Comparison of ENCODE assay signal across 10 mouse cellular contexts in the genomic region with DNA sequence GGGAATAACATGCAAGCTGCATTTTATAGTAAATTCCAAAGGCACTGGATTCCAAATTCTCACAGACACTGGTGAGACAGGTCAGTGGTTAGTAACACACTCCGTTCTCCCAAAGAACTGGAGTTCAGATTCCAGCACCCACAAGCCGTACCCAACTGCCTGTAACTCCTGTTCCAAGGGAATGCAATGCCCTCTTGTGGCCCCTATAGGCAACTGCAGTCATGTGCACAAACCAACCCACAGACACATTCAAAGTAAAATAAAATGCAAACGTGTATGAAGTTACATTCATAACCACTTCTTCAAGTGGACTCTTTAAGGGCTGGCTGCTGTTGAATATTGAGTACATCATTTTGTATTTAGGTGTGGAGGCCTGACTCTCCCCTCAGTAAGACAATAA.
DNase-seq lines count a peak whose midpoint lies in the region; ATAC-seq and TF ChIP-seq lines count a peak whose summit lies in the region.
"Had no signal": no experiment of that assay in that cellular context is flagged by ENCODE, and none has a peak within 500 bp of the region (broad histone marks: within the 10 kb centered on the region; RNA-seq: fewer than 3 reads in every experiment).

No protein-coding gene starts in this region.

- H3K4me2 ChIP-seq in intestine, embryonic 16.5 days (ENCODE audit: low read depth, low read length) = no peak overlapping the region
- H3K4me2 ChIP-seq: heart, embryonic 13.5 days had no signal

- TF ChIP-seq CTCF in kidney, adult 2 months (conservative IDR thresholded peaks at IDR 0.05; ENCODE audit: insufficient read depth, insufficient read length, low read depth, low read length) = peak; percentile 47
- TF ChIP-seq CTCF in bone marrow, adult 2 months (IDR thresholded peaks at IDR 0.05; ENCODE audit: control insufficient read depth, insufficient read depth, low read length) = peak; percentile 29; the same call in 1 of the 2 replicates

- no peak overlapping the region for H3K9ac ChIP-seq in intestine, embryonic 16.5 days (ENCODE audit: low read depth, low read length)
- H3K9ac ChIP-seq: heart, embryonic 13.5 days had no signal

- no peak for DNase-seq in kidney, adult 2 months
- no peak for DNase-seq in kidney, postnatal 25 days
- DNase-seq in thymus, postnatal 25 days = peak; percentile 13
- DNase-seq in thymus, postnatal 14 days = no peak
- no peak for DNase-seq in neural tube, embryonic 10.5 days (ENCODE audit: extremely low spot score, low spot score)
- DNase-seq: cerebellum, postnatal 14 days had no signal

- H3K36me3 ChIP-seq in kidney, adult 2 months (ENCODE audit: control insufficient read depth, insufficient read depth, low read length) = no peaks in the 10 kb centered on the region
- H3K36me3 ChIP-seq in intestine, embryonic 16.5 days (ENCODE audit: control insufficient read depth, insufficient read depth, low read length) = no peaks in the 10 kb centered on the region
- H3K36me3 ChIP-seq: heart, embryonic 13.5 days had no signal

- no peaks in the 10 kb centered on the region for H3K9me3 ChIP-seq in intestine, embryonic 16.5 days (ENCODE audit: control insufficient read depth, low read length)

- ATAC-seq in intestine, embryonic 16.5 days = no peak
- ATAC-seq: hindbrain, embryonic 16.5 days had no signal

- H3K4me1 ChIP-seq in kidney, adult 2 months (ENCODE audit: control insufficient read depth, insufficient read depth, low read length) = no peaks in the 10 kb centered on the region
- H3K4me1 ChIP-seq in bone marrow, adult 2 months (ENCODE audit: control insufficient read depth, insufficient read depth, low read length) = no peaks in the 10 kb centered on the region
- 0 out of 2 replicates have a peak, but pooled peaks cover 4% of the 10 kb centered on the region for H3K4me1 ChIP-seq in intestine, embryonic 16.5 days (ENCODE audit: control insufficient read depth, insufficient read depth, low read length)

- WGBS in kidney, adult 2 months = 98% methylated on average over 3 of the region's 3 CpGs
- 85% methylated on average over 3 of the region's 3 CpGs for WGBS in bone marrow, adult 2 months
- WGBS in intestine, embryonic 16.5 days = 90% methylated on average over 3 of the region's 3 CpGs

- TF ChIP-seq POLR2A in kidney, adult 2 months (IDR thresholded peaks at IDR 0.05; ENCODE audit: low read depth, low read length) = no peak
- no peak for TF ChIP-seq POLR2A in bone marrow, adult 2 months (IDR thresholded peaks at IDR 0.05; ENCODE audit: borderline replicate concordance, control insufficient read depth, low read depth, low read length)

- no peak overlapping the region for H3K27ac ChIP-seq in kidney, adult 2 months (ENCODE audit: insufficient read depth, low read depth, low read length)
- no peak overlapping the region for H3K27ac ChIP-seq in bone marrow, adult 2 months (ENCODE audit: control insufficient read depth, insufficient read depth, low read depth, low read length, poor library complexity)
- no peak overlapping the region for H3K27ac ChIP-seq in intestine, embryonic 16.5 days (ENCODE audit: low read length)
- H3K27ac ChIP-seq: heart, embryonic 13.5 days had no signal

- H3K27me3 ChIP-seq in kidney, adult 2 months (replicated peaks; ENCODE audit: control insufficient read depth, insufficient read depth, low read length) = no peaks in the 10 kb centered on the region
- H3K27me3 ChIP-seq in intestine, embryonic 16.5 days (replicated peaks; ENCODE audit: control insufficient read depth, insufficient read depth, low read length) = no peaks in the 10 kb centered on the region
- H3K27me3 ChIP-seq: heart, embryonic 13.5 days had no signal

- no peak overlapping the region for H3K4me3 ChIP-seq in kidney, adult 2 months (ENCODE audit: insufficient read depth, low read depth, low read length)
- H3K4me3 ChIP-seq in bone marrow, adult 2 months (replicated peaks; ENCODE audit: control insufficient read depth, low read depth, low read length) = no peak overlapping the region
- no peak overlapping the region for H3K4me3 ChIP-seq in intestine, embryonic 16.5 days (ENCODE audit: low read length)
- H3K4me3 ChIP-seq: heart, embryonic 13.5 days had no signal
